Mouse (Mus musculus): ENCODE measurements at regions not wholly inside any gene's neighbourhood (a gene's known extent, or its start where the extent isn't known, plus 50 kb on each side); places are given as distances from the start of the nearest gene placed in this dataset.

- no peaks in the 10 kb centered on the region for H3K9me3 ChIP-seq (replicated peaks)
- H3K4me1 ChIP-seq: no peaks in the 10 kb centered on the region
- no peak overlapping the region for H3K27ac ChIP-seq
- no peak for ATAC-seq
- no peaks in the 10 kb centered on the region for H3K36me3 ChIP-seq
- no peaks in the 10 kb centered on the region for H3K27me3 ChIP-seq (replicated peaks)
- no peak overlapping the region for H3K9ac ChIP-seq
- no peak overlapping the region for H3K4me2 ChIP-seq
- 55% methylated on average over 2 of the region's 2 CpGs for WGBS (ENCODE audit: insufficient replicate concordance)
- no peak overlapping the region for H3K4me3 ChIP-seq
Observed at GRCm38 (mm10) chr12:31130434-31130833, 56.8 kb downstream of the Fam110c start.

- no peaks in the 10 kb centered on the region for H3K36me3 ChIP-seq
- H3K4me2 ChIP-seq: no peak overlapping the region
- H3K27ac ChIP-seq: no peak overlapping the region
- H3K9me3 ChIP-seq (replicated peaks): no peaks in the 10 kb centered on the region
- WGBS (ENCODE audit: insufficient replicate concordance): 61% methylated on average over 6 of the region's 6 CpGs
- H3K4me3 ChIP-seq: no peak overlapping the region
- H3K4me1 ChIP-seq: no peaks in the 10 kb centered on the region
- no peaks in the 10 kb centered on the region for H3K27me3 ChIP-seq (replicated peaks)
- ATAC-seq: no peak
- no peak overlapping the region for H3K9ac ChIP-seq
Observed at GRCm38 (mm10) chr12:31134465-31134992, 60.9 kb downstream of the Fam110c start.

- no peak overlapping the region for H3K4me2 ChIP-seq
- H3K4me3 ChIP-seq: no peak overlapping the region
- no peak for ATAC-seq
- H3K27me3 ChIP-seq (replicated peaks): no peaks in the 10 kb centered on the region
- H3K9ac ChIP-seq: no peak overlapping the region
- no peaks in the 10 kb centered on the region for H3K9me3 ChIP-seq (replicated peaks)
- no peaks in the 10 kb centered on the region for H3K4me1 ChIP-seq
- no peaks in the 10 kb centered on the region for H3K36me3 ChIP-seq
- WGBS (ENCODE audit: insufficient replicate concordance): 72% methylated on average over 10 of the region's 10 CpGs
- H3K27ac ChIP-seq: no peak overlapping the region
Observed at GRCm38 (mm10) chr12:31136364-31136763, 62.7 kb downstream of the Fam110c start.

GRCm38 (mm10) chr12:31136911-31137310 is 63.2 kb downstream of the Fam110c start:
- no peak overlapping the region for H3K4me2 ChIP-seq
- no peak overlapping the region for H3K4me3 ChIP-seq
- H3K27me3 ChIP-seq (replicated peaks): no peaks in the 10 kb centered on the region
- 51% methylated on average over 3 of the region's 3 CpGs for WGBS (ENCODE audit: insufficient replicate concordance)
- H3K9me3 ChIP-seq (replicated peaks): no peaks in the 10 kb centered on the region
- H3K9ac ChIP-seq: no peak overlapping the region
- no peaks in the 10 kb centered on the region for H3K36me3 ChIP-seq
- no peaks in the 10 kb centered on the region for H3K4me1 ChIP-seq
- no peak for ATAC-seq
- H3K27ac ChIP-seq: no peak overlapping the region

GRCm38 (mm10) chr12:31137431-31137830 is 63.8 kb downstream of the Fam110c start:
- no peak for ATAC-seq
- Histone ChIP-seq H3K36me3 (no peaks in the 10 kb centered on the region), H3K4me2 (no peak overlapping the region), H3K27ac (no peak overlapping the region), H3K27me3 (replicated peaks) (no peaks in the 10 kb centered on the region), H3K4me1 (no peaks in the 10 kb centered on the region), H3K9me3 (replicated peaks) (no peaks in the 10 kb centered on the region), H3K9ac (no peak overlapping the region), H3K4me3 (no peak overlapping the region)
- 51% methylated on average over 5 of the region's 5 CpGs for WGBS (ENCODE audit: insufficient replicate concordance)

- Histone ChIP-seq H3K4me1 (no peaks in the 10 kb centered on the region), H3K4me2 (no peak overlapping the region), H3K36me3 (no peaks in the 10 kb centered on the region), H3K9me3 (replicated peaks) (no peaks in the 10 kb centered on the region), H3K27ac (no peak overlapping the region), H3K4me3 (no peak overlapping the region), H3K9ac (no peak overlapping the region), H3K27me3 (replicated peaks) (no peaks in the 10 kb centered on the region)
- no peak for ATAC-seq
- WGBS (ENCODE audit: insufficient replicate concordance): 60% methylated on average over 4 of the region's 4 CpGs
Observed at GRCm38 (mm10) chr12:31139853-31140252, 66.2 kb downstream of the Fam110c start.

GRCm38 (mm10) chr12:31143266-31143665 is 69.6 kb downstream of the Fam110c start:
- H3K9ac ChIP-seq: no peak overlapping the region
- 57% methylated on average over 6 of the region's 6 CpGs for WGBS (ENCODE audit: insufficient replicate concordance)
- no peaks in the 10 kb centered on the region for H3K27me3 ChIP-seq (replicated peaks)
- peaks cover 8% of the 10 kb centered on the region; the same call in 1 of the 2 replicates for H3K4me1 ChIP-seq
- H3K36me3 ChIP-seq: no peaks in the 10 kb centered on the region
- H3K9me3 ChIP-seq (replicated peaks): no peaks in the 10 kb centered on the region
- H3K27ac ChIP-seq: no peak overlapping the region
- H3K4me3 ChIP-seq: no peak overlapping the region
- no peak overlapping the region for H3K4me2 ChIP-seq
- no peak for ATAC-seq

GRCm38 (mm10) chr12:31145032-31145781 is 71.5 kb downstream of the Fam110c start:
- Histone ChIP-seq H3K27me3 (replicated peaks) (no peaks in the 10 kb centered on the region), H3K9ac (no peak overlapping the region), H3K9me3 (replicated peaks) (no peaks in the 10 kb centered on the region), H3K4me2 (no peak overlapping the region), H3K4me1 (peaks cover 8% of the 10 kb centered on the region; the same call in 1 of the 2 replicates), H3K4me3 (no peak overlapping the region), H3K27ac (no peak overlapping the region), H3K36me3 (no peaks in the 10 kb centered on the region)
- 0 out of 2 replicates have a peak, but pooled peaks have one; percentile 51 for ATAC-seq
- 55% methylated on average over 3 of the region's 3 CpGs for WGBS (ENCODE audit: insufficient replicate concordance)

- H3K36me3 ChIP-seq: no peaks in the 10 kb centered on the region
- no peak overlapping the region for H3K4me2 ChIP-seq
- H3K27ac ChIP-seq: no peak overlapping the region
- no peaks in the 10 kb centered on the region for H3K27me3 ChIP-seq (replicated peaks)
- peaks cover 8% of the 10 kb centered on the region; the same call in 1 of the 2 replicates for H3K4me1 ChIP-seq
- ATAC-seq: no peak
- H3K9ac ChIP-seq: no peak overlapping the region
- no peaks in the 10 kb centered on the region for H3K9me3 ChIP-seq (replicated peaks)
- WGBS (ENCODE audit: insufficient replicate concordance): 63% methylated on average over 11 of the region's 11 CpGs
- H3K4me3 ChIP-seq: no peak overlapping the region
Observed at GRCm38 (mm10) chr12:31148417-31149356, 75.0 kb downstream of the Fam110c start.

GRCm38 (mm10) chr12:31153720-31154119 is 80.1 kb downstream of the Fam110c start:
- Histone ChIP-seq H3K27ac (no peak overlapping the region), H3K4me2 (no peak overlapping the region), H3K4me1 (no peaks in the 10 kb centered on the region), H3K4me3 (no peak overlapping the region), H3K9me3 (replicated peaks) (no peaks in the 10 kb centered on the region), H3K27me3 (replicated peaks) (no peaks in the 10 kb centered on the region), H3K9ac (no peak overlapping the region), H3K36me3 (no peaks in the 10 kb centered on the region)
- 66% methylated on average over 2 of the region's 2 CpGs for WGBS (ENCODE audit: insufficient replicate concordance)
- ATAC-seq: no peak

- no peaks in the 10 kb centered on the region for H3K27me3 ChIP-seq (replicated peaks)
- H3K4me2 ChIP-seq: no peak overlapping the region
- no peak overlapping the region for H3K27ac ChIP-seq
- WGBS (ENCODE audit: insufficient replicate concordance): 43% methylated on average over 5 of the region's 5 CpGs
- no peak overlapping the region for H3K9ac ChIP-seq
- no peaks in the 10 kb centered on the region for H3K9me3 ChIP-seq (replicated peaks)
- H3K36me3 ChIP-seq: no peaks in the 10 kb centered on the region
- H3K4me3 ChIP-seq: no peak overlapping the region
- no peaks in the 10 kb centered on the region for H3K4me1 ChIP-seq
- no peak for ATAC-seq
Observed at GRCm38 (mm10) chr12:31154608-31155011, 80.9 kb downstream of the Fam110c start.

GRCm38 (mm10) chr12:31156154-31156720 is 82.6 kb downstream of the Fam110c start:
- H3K9ac ChIP-seq: no peak overlapping the region
- no peak overlapping the region for H3K4me3 ChIP-seq
- no peak for ATAC-seq
- H3K4me1 ChIP-seq: no peaks in the 10 kb centered on the region
- H3K27me3 ChIP-seq (replicated peaks): no peaks in the 10 kb centered on the region
- H3K9me3 ChIP-seq (replicated peaks): no peaks in the 10 kb centered on the region
- 62% methylated on average over 13 of the region's 13 CpGs for WGBS (ENCODE audit: insufficient replicate concordance)
- H3K36me3 ChIP-seq: no peaks in the 10 kb centered on the region
- no peak overlapping the region for H3K27ac ChIP-seq
- no peak overlapping the region for H3K4me2 ChIP-seq

Measured in liver, embryonic 12.5 days (tissue).